Mouse (Mus musculus) lung, adult 2 months (tissue): ENCODE measurements at regions not wholly inside any gene's neighbourhood (a gene's known extent, or its start where the extent isn't known, plus 50 kb on each side); places are given as distances from the start of the nearest gene placed in this dataset.

ENCODE experiments used
- DNase-seq: peaks from one replicate; pipeline ENCODE4 v3.0.0; 2022
- H3K4me1 ChIP-seq: fragments of 200-500 bp; 2 replicates; pipeline ENCODE4 v1.6.1; 2011; ENCODE audit warnings: low read length; ENCODE audit not compliant: control insufficient read depth, insufficient read depth
- H3K4me3 ChIP-seq: fragments of 200-500 bp; replicated peaks from 2 replicates; pipeline ENCODE3; 2011; ENCODE audit warnings: low read depth, mild to moderate bottlenecking, control low read depth, low read length; ENCODE audit errors: extremely low read depth
- CTCF ChIP-seq: fragments of 200-500 bp; IDR thresholded peaks from 2 replicates; pipeline ENCODE4 v1.5.1; 2011; ENCODE audit warnings: mild to moderate bottlenecking, low read length, control low read depth; ENCODE audit not compliant: insufficient read depth
- POLR2A ChIP-seq: fragments of 200-500 bp; IDR thresholded peaks from 2 replicates; pipeline ENCODE4 v1.6.1; 2011; ENCODE audit warnings: low read depth, mild to moderate bottlenecking, control low read depth, low read length, borderline replicate concordance; ENCODE audit errors: extremely low read depth
- WGBS: fragments of 180-500 bp; shearing (Covaris S2); methylation state at CpG from one replicate; pipeline ENCODE4 v1.1.7; 2018; 5-methylcytosine and 5-hydroxymethylcytosine counted together

DNA sequence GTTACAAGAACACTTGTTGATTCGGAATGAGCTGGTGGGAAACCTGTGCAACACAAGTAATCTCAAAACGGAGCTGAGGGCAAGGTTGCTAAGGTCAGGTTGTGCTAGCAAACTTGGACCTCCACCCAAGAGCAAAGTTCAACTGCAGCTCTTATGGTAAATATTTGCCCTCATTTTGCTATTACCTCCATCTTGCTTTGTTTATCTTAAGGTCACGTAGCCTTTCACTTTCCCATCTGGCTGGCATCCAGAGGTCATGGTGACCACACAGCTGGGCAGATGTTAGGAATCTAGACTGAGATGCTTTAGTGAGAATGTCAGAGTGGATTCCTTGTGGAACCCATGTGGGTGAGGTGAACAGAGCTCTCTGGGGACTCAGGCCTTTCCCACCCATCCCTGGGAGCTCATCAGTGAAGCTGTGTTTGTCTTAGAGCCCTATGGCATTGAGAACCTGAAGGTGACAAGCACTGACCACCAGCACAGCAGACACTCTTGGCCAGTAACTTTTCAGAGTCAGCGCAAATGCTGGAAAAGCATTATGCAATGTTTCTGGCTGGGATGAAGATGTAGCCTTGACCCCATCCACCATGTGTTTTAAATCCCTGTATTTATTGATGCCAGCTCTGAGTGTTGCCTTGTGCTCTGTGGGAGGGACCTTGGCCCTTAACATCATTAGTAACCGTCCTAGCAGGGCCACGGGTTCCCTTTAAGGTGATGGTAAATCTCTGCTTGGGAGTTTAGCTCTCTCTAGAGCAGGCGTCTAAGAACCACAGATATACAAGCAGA, 131.4 kb downstream of the Cxcl12 start:
- TF ChIP-seq CTCF = no peak
- TF ChIP-seq POLR2A = no peak
- no peak for DNase-seq
- Histone ChIP-seq H3K4me3 (no peak overlapping the region), H3K4me1 (no peaks in the 10 kb centered on the region; the same call in none of the 2 replicates)
- WGBS = 53% methylated on average over 7 of the region's 7 CpGs

- TF ChIP-seq POLR2A (no peak), CTCF (no peak)
- no peak for DNase-seq
- H3K4me1 ChIP-seq = no peaks in the 10 kb centered on the region; the same call in none of the 2 replicates
- whole genome bisulfite sequencing = 49% methylated on average over 5 of the region's 5 CpGs
- no peak overlapping the region for H3K4me3 ChIP-seq
Measured at GRCm38 (mm10) chr6:117303361-117303760, 135.0 kb downstream of the Cxcl12 start.

DNA sequence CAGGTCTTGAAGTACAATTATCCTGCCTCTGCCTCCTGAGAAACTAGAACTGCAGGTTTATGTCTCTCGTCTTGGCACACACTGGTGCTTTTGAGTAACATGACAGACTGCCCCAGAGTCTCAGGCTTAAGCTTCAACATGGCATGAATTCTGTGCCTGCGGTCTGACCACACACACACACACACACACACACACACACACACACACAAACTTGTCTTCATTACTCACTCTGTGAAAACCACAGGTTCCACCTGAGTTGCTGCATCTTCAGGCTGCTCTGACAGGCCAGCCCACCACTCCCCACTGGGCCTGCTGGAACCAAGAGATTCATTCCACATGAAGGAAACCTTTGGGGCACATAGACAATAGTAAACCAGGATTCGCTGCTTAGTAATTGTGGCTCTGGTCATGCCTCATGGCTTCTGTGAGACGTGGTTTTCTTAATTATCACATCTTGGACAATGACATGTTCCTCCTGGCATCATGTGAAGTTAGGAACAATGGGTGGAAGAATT, 137.5 kb downstream of the Cxcl12 start:
- DNase-seq = no peak
- Histone ChIP-seq H3K4me3 (no peak overlapping the region), H3K4me1 (no peaks in the 10 kb centered on the region; the same call in 1 of the 2 replicates)
- TF ChIP-seq CTCF (no peak), POLR2A (no peak)
- 76% methylated on average over 4 of the region's 4 CpGs for WGBS

DNA sequence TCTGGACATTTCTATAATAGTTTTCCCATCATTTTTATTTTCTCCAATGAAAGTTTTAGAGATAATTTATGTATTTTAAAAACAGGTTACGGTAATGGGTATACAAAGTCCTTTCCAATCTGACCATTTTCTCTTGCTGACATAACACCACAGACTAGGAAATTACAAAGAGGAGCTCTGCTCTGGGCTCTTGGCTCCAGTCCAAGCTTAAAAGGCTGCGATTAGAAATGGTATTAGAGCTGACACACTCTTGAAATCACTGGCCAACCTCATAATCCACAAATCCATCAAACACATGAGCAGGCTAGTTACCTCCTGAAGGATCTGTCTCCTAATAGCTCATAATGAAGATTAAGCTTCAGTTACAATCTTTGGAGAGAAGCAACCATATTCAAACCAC, 140.3 kb downstream of the Cxcl12 start:
- Histone ChIP-seq H3K4me3 (no peak overlapping the region), H3K4me1 (no peaks in the 10 kb centered on the region)
- WGBS = 58% methylated on average over 2 of the region's 2 CpGs
- no peak for DNase-seq
- no peak for TF ChIP-seq POLR2A
- TF ChIP-seq CTCF = no peak

- WGBS = 84% methylated on average over 13 of the region's 13 CpGs
- DNase-seq = no peak
- H3K4me3 ChIP-seq = no peak overlapping the region
- H3K4me1 ChIP-seq = no peaks in the 10 kb centered on the region
- no peak for TF ChIP-seq CTCF
- no peak for TF ChIP-seq POLR2A
Measured at GRCm38 (mm10) chr6:117312891-117313781, 144.8 kb downstream of the Cxcl12 start.

DNA sequence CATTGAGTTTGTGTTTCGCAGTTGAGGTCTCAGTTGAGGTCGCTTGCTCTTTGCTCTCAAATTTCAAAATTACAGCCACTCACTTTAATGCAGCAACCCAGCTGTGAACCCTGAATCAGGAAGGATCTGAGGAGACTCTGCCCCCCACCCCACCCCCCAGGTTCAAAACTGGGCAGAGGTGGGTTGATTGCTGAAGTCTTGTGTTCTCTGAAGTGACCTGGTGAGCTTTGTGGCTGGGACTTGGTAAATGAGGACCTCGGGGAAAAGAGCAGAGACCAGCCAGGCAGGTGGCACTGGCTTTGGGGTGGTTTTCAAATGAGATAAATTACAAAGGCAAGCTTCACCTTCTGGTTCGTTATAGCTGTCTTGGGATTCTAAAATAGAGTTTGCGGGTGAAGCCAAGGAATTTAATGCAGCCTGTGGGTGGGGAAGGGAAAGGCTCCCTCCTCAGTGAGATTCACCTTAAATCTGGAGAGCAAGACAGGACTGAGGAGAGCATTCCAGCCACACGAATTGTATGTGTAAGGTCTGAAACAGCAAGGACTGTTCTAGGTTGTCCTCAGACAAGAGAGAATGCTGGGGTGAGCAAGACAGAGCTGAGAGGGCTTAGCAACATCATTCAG, 145.7 kb downstream of the Cxcl12 start:
- Histone ChIP-seq H3K4me3 (no peak overlapping the region), H3K4me1 (no peaks in the 10 kb centered on the region)
- TF ChIP-seq POLR2A (no peak), CTCF (no peak)
- no peak for DNase-seq
- WGBS = 56% methylated on average over 6 of the region's 6 CpGs

DNA sequence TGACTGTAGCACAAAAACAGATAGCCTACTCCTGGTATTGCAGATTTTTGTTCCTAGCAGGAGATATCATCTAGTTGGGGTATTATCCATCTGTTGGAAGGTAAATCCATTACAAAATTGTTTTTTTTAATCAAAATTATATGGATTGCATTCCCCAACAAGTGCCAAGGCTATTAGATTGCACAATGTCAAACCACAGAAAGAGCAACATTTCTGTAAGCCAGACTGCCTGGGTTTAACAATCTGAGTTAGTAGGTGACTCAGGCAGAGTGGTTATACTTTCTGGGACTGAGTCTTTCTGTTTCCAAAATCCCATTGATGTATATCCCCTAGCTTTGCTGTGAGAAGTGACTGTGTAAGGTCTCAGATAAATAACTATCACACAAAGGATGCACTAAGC, 155.0 kb downstream of the Cxcl12 start:
- Histone ChIP-seq H3K4me1 (no peaks in the 10 kb centered on the region), H3K4me3 (no peak overlapping the region)
- no peak for DNase-seq
- TF ChIP-seq CTCF (no peak), POLR2A (no peak)

DNA sequence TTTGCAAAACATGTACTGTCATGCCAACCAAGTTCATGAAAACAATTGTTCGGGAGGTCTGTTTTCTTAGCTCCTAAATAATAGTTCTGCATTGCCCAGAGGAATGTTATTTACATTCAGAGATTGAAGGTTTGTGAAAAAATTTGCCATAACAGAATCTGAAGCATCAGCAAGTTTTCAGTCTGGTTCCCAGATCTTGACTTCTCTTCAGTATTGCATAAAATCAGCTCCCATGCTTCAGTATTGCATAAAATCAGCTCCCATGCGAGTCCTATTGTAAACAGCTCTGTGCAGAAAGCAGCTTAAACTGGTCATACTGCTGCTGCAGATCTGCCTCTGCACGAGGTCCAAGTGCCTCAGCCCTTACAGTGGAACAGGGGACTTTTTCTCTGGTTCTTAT, 155.5 kb downstream of the Cxcl12 start:
- WGBS = 55% methylated on average over 3 of the region's 3 CpGs
- DNase-seq = no peak
- no peak for TF ChIP-seq POLR2A
- TF ChIP-seq CTCF = no peak
- H3K4me3 ChIP-seq = no peak overlapping the region
- no peaks in the 10 kb centered on the region for H3K4me1 ChIP-seq
